10 mouse cellular contexts compared by ENCODE assay signal in the genomic region with DNA sequence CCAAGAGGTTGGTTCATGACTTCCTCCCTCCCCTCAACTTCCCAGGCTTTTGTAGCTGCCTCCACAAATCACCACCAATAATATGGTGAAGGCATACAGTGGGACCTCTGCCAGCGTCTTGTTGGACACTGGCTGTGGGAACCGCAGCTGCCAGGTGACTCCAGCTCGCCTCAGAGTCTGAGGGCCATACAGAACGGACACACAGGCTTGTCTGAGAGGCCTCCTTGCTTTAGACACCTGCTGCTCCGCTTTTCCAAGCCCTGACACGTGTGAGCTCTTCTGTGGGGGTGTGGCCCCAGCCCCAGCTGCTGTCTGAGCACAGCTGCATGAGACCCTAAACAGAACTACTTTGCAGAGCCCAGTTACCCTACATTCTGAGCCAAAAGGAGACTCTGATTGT.
DNase-seq lines count a peak whose midpoint lies in the region; ATAC-seq and TF ChIP-seq lines count a peak whose summit lies in the region.
"Had no signal": no experiment of that assay in that cellular context is flagged by ENCODE, and none has a peak within 500 bp of the region (broad histone marks: within the 10 kb centered on the region; RNA-seq: fewer than 3 reads in every experiment).

No protein-coding gene starts in this region.

- TF ChIP-seq POLR2A in lung, adult 2 months (IDR thresholded peaks at IDR 0.05; ENCODE audit: borderline replicate concordance, extremely low read depth, low read depth, low read length): no peak

- no peaks in the 10 kb centered on the region for H3K4me1 ChIP-seq in lung, embryonic 14.5 days (ENCODE audit: insufficient read depth)
- H3K4me1 ChIP-seq in lung, adult 2 months (ENCODE audit: control insufficient read depth, insufficient read depth, low read length): no peaks in the 10 kb centered on the region
- peaks cover 5% of the 10 kb centered on the region; the same call in 1 of the 2 replicates for H3K4me1 ChIP-seq in forebrain, embryonic 15.5 days

- H3K27ac ChIP-seq in lung, embryonic 14.5 days (ENCODE audit: low read depth): no peak overlapping the region
- 0 out of 2 replicates have a peak overlapping the region, but pooled peaks have one; percentile 4 for H3K27ac ChIP-seq in forebrain, embryonic 15.5 days (replicated peaks)

- TF ChIP-seq CTCF in lung, embryonic 14.5 days (IDR thresholded peaks at IDR 0.05; ENCODE audit: low read depth): no peak
- TF ChIP-seq CTCF in lung, adult 2 months (IDR thresholded peaks at IDR 0.05; ENCODE audit: insufficient read depth, low read length): no peak

- no peak overlapping the region for H3K9ac ChIP-seq in lung, embryonic 14.5 days
- no peak overlapping the region for H3K9ac ChIP-seq in forebrain, embryonic 15.5 days (replicated peaks)
- H3K9ac ChIP-seq: liver, postnatal 0 days had no signal

- 0 out of 2 replicates have a peak, but pooled peaks cover 7% of the 10 kb centered on the region for H3K36me3 ChIP-seq in lung, embryonic 14.5 days (ENCODE audit: insufficient read depth)
- 0 out of 2 replicates have a peak, but pooled peaks cover 7% of the 10 kb centered on the region for H3K36me3 ChIP-seq in forebrain, embryonic 15.5 days

- WGBS in lung, embryonic 14.5 days: 55% methylated on average over 6 of the region's 6 CpGs
- 63% methylated on average over 6 of the region's 6 CpGs for WGBS in lung, adult 2 months
- 26% methylated on average over 6 of the region's 6 CpGs for WGBS in forebrain, embryonic 15.5 days

- peak; percentile 52; the same call in 1 of the 2 replicates for ATAC-seq in lung, embryonic 14.5 days (ENCODE audit: insufficient read depth)
- ATAC-seq in forebrain, embryonic 15.5 days (replicated peaks): peak; percentile 57; the same call in 1 of the 2 replicates
- ATAC-seq in granulocyte monocyte progenitor cell, adult 5-6 weeks (replicated peaks; ENCODE audit: poor library complexity, severe bottlenecking): no peak
- ATAC-seq: liver, postnatal 0 days had no signal

- no peaks in the 10 kb centered on the region for H3K9me3 ChIP-seq in lung, embryonic 14.5 days (ENCODE audit: low read depth, low read length)
- no peaks in the 10 kb centered on the region for H3K9me3 ChIP-seq in forebrain, embryonic 15.5 days

- H3K4me2 ChIP-seq in lung, embryonic 14.5 days: no peak overlapping the region
- H3K4me2 ChIP-seq in forebrain, embryonic 15.5 days (replicated peaks): no peak overlapping the region

- no peaks in the 10 kb centered on the region for H3K27me3 ChIP-seq in lung, embryonic 14.5 days (ENCODE audit: insufficient read depth, low read length)
- no peaks in the 10 kb centered on the region for H3K27me3 ChIP-seq in forebrain, embryonic 15.5 days

- peak; percentile 25 for DNase-seq in lung, embryonic 14.5 days
- no peak for DNase-seq in lung, adult 2 months
- peak; percentile 72 for DNase-seq in kidney, postnatal 10 days
- DNase-seq in thymus, adult 18-20 months: peak; percentile 44 to 47
- no peak for DNase-seq in urinary bladder, adult 18-20 months (ENCODE audit: low spot score in 2 of 2)
- DNase-seq in heart, adult 11 months: no peak
- DNase-seq: heart, postnatal 10 days; liver, postnatal 0 days had no signal

- H3K4me3 ChIP-seq in lung, embryonic 14.5 days (ENCODE audit: low read depth, low read length): no peak overlapping the region
- no peak overlapping the region for H3K4me3 ChIP-seq in lung, adult 2 months (replicated peaks; ENCODE audit: extremely low read depth, low read depth, low read length)
- H3K4me3 ChIP-seq in forebrain, embryonic 15.5 days: no peak overlapping the region

Comparison
In these comparisons a context has a peak if more than half of its experiments do, and no peak if none do; other contexts are left out.
1. DNase-seq: peak in lung, embryonic 14.5 days (single experiment), kidney, postnatal 10 days (single experiment) and thymus, adult 18-20 months (2 of 2); none in lung, adult 2 months (single experiment), urinary bladder, adult 18-20 months (0 of 2) and heart, adult 11 months (single experiment).